Mouse (Mus musculus) stomach, embryonic 14.5 days (tissue): ENCODE data around the gene Zbtb25. TPM values are rescaled to one million over a fixed set of nuclear protein-coding genes. Genes with fewer than 3 reads are reported as not detected.

Experiments
- ATAC-seq: fragments of 200-750 bp; cut with Nextera tagmentation; 2 replicates; pipeline ENCODE4 v1.8.0; 2017; ENCODE audit warnings: low read depth, moderate TSS enrichment; ENCODE audit not compliant: insufficient number of reproducible peaks, insufficient read depth, low FRiP score
- H3K27ac ChIP-seq: fragments of 300-500 bp; sonication (generic); 2 replicates; pipeline ENCODE4 v1.5.1; 2014; ENCODE audit warnings: mild to moderate bottlenecking, low read length, moderate library complexity, mixed read lengths
- H3K27me3 ChIP-seq: fragments of 300-500 bp; sonication (generic); 2 replicates; pipeline ENCODE4 v1.6.1; 2014; ENCODE audit warnings: low read length, control low read depth, mixed read lengths; ENCODE audit not compliant: control insufficient read depth, insufficient read depth
- H3K36me3 ChIP-seq: fragments of 300-500 bp; sonication (generic); 2 replicates; pipeline ENCODE4 v1.6.1; 2014; ENCODE audit warnings: mild to moderate bottlenecking, control low read depth, low read length, moderate library complexity, mixed read lengths; ENCODE audit not compliant: control insufficient read depth, insufficient read depth
- H3K4me1 ChIP-seq: fragments of 300-500 bp; sonication (generic); 2 replicates; pipeline ENCODE4 v1.6.1; 2014; ENCODE audit warnings: low read length, control low read depth, mixed read lengths; ENCODE audit not compliant: control insufficient read depth, insufficient read depth
- H3K4me2 ChIP-seq: fragments of 300-500 bp; sonication (generic); replicated peaks from 2 replicates; pipeline ENCODE4 v1.6.1; 2014; ENCODE audit warnings: low read depth, low read length, control low read depth
- H3K4me3 ChIP-seq: fragments of 300-500 bp; sonication (generic); 2 replicates; pipeline ENCODE4 v1.5.1; 2014; ENCODE audit warnings: low read depth, low read length, control low read depth
- H3K9ac ChIP-seq: fragments of 300-500 bp; sonication (generic); replicated peaks from 2 replicates; pipeline ENCODE4 v1.6.1; 2014; ENCODE audit warnings: low read depth, mild to moderate bottlenecking, control low read depth, low read length, moderate library complexity, mixed read lengths
- H3K9me3 ChIP-seq: fragments of 300-500 bp; sonication (generic); 2 replicates; pipeline ENCODE4 v1.6.1; 2016; ENCODE audit warnings: low read depth, low read length, control low read depth; ENCODE audit not compliant: control insufficient read depth
- WGBS: fragments of 180-500 bp; shearing (Covaris S2); extraction: QIAGEN DNeasy Blood & Tissue Kit; methylation state at CpG from one replicate; pipeline ENCODE4 v1.1.7; 2014; 5-methylcytosine and 5-hydroxymethylcytosine counted together
- polyA plus RNA-seq: library from polyadenylated mRNA; unstranded; fragments of >200 nt; fragmentation: Nextera tagmentation; extraction: Ambion mirVana; gene quantifications from 2 replicates; pipeline ENCODE4 v1.2.1, GENCODE M21; 2014

The Zbtb25 gene
- polyA plus RNA-seq, 1 experiment from 2014 or later = 17.5 TPM

DNA sequence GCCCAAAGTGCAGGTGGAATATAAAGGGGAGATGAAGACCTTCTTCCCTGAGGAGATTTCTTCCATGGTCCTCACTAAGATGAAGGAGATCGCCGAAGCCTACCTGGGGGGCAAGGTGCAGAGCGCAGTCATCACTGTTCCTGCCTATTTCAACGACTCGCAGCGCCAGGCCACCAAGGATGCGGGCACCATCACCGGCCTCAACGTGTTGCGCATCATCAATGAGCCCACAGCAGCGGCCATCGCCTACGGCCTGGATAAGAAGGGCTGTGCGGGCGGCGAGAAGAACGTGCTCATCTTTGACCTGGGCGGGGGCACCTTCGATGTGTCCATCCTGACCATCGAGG is 35.4 kb upstream of the Zbtb25 start:
- Histone ChIP-seq H3K4me3 (peak overlapping the region; percentile 46), H3K27ac (no peak overlapping the region), H3K27me3 (peaks cover 19% of the 10 kb centered on the region), H3K9ac (no peak overlapping the region), H3K4me1 (peaks cover 12% of the 10 kb centered on the region; the same call in 1 of the 2 replicates), H3K9me3 (no peaks in the 10 kb centered on the region), H3K36me3 (no peaks in the 10 kb centered on the region), H3K4me2 (peak overlapping the region; percentile 95)
- no peak for ATAC-seq
- 8% methylated on average over 20 of the region's 20 CpGs for WGBS

DNA sequence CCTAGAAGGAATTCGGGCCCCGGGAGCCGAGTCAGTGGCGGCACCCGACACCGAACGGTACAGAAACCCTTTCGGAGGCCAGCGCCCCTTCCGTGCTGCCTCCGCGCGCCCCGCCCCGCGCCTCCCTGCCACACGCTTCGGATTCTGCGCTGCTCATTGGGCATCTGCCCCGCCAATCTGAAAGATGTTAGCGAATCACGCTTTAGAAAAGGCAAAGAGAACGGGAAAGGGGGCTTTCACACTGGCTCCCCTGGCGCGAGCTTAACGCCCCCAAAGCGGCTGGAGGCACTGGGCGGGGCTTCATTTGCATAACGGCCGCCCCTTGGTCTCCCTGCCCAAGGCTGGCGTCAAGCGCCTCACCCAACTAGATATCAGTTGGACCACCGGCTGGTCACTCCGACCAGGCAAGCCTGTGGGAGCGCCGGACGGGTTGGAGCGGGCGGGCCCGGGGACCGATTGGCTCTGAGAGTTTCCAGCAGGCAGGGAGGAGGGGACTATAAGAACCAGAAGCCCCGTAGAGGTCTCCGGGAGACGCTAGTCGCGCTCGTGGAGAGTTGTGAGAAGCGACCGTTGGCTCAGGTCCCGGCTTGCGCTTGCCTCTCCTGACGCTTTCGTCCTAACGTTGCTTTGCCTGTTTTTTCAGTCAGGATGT is 34.6 kb upstream of the Zbtb25 start, which contains the start of gene Hspa2:
Gene Hspa2, plus strand, starts transcription at position 291 of the 652 bp plus-strand sequence.
- no peaks in the 10 kb centered on the region for H3K36me3 ChIP-seq
- H3K27me3 ChIP-seq = peaks cover 19% of the 10 kb centered on the region
- H3K9me3 ChIP-seq = no peaks in the 10 kb centered on the region
- under 1% methylated on average over 54 of the region's 54 CpGs for WGBS
- H3K4me3 ChIP-seq = peak within 1 kb of the TSS; percentile 46
- ATAC-seq = peak; percentile 97
- peak within 1 kb of the TSS; percentile 68; the same call in 1 of the 2 replicates for H3K27ac ChIP-seq
- H3K4me2 ChIP-seq = peak within 1 kb of the TSS; percentile 95
- H3K9ac ChIP-seq = peak within 1 kb of the TSS; percentile 31
- H3K4me1 ChIP-seq = peaks cover 12% of the 10 kb centered on the region; the same call in 1 of the 2 replicates

DNA sequence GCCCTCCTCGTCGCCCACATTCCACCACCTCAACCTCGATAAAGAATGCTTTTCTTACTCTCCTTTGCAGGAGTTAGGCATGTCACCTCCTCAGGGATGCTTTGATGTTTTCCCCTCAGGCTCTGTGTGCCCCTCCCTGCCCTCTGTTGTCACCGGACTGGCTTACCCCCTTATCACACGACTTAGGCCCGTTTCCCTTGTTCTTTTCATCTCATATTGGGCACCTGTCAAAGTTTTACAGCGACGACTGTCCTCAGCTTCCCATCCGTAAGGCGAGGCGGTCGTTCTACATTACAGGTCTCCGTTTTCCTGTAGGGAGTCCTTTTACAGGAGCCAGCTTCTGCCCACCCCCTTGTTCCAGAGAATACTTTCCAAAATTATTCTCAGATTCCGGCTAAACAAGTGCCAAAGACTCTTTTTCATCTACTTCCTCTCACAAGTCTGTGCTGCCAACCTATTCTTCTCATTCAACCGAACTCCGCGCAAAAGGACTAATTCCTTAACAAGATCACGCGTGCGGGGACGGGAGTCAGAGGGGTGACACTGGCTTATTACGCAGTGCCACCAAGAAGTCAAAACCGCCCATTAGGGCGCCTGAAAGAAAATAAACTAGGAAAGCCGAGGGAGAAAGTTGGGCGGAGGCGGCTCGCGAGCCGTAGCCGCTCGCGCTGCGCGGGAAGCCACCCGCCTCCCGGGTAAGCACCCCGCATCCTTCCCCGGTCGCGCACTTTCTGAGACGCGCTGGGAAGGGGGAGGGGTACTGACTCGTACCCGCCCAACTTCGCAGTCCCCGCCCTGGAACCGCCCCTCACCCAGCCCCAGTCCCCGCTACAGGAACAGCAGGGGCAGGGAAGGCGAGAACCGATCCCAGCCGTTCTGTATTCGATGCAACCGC is 33.8 kb upstream of the Zbtb25 start:
- Histone ChIP-seq H3K9me3 (no peaks in the 10 kb centered on the region), H3K27me3 (peaks cover 19% of the 10 kb centered on the region), H3K36me3 (no peaks in the 10 kb centered on the region), H3K4me3 (peak overlapping the region; percentile 46), H3K27ac (peak overlapping the region; percentile 68; the same call in 1 of the 2 replicates), H3K4me2 (peak overlapping the region; percentile 95), H3K9ac (peak overlapping the region; percentile 31), H3K4me1 (peaks cover 12% of the 10 kb centered on the region; the same call in 1 of the 2 replicates)
- ATAC-seq = peak; percentile 88
- WGBS = 2% methylated on average over 54 of the region's 54 CpGs

DNA sequence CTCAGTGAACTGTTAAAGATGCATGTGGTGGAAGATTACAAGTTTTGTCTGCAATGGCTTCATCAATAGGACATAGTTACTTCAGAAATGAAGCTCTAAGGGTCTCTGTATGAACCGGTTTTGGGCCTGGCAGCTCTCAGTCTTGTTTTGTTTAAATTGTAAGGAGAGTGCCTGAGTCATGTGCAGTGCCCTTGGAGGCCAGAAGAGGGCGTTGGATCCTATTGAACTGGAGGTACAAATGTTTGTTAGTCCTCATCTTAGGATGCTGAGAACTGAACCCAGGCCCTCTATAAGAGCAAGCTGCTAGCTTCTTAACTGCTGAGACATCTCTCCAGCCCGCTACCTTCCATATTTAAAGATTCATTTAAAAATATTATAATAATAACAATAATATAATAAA is 32.3 kb upstream of the Zbtb25 start:
- Histone ChIP-seq H3K27me3 (peaks cover 12% of the 10 kb centered on the region), H3K9me3 (no peaks in the 10 kb centered on the region), H3K4me1 (peaks cover 12% of the 10 kb centered on the region; the same call in 1 of the 2 replicates), H3K4me2 (no peak overlapping the region), H3K36me3 (no peaks in the 10 kb centered on the region), H3K27ac (no peak overlapping the region), H3K4me3 (no peak overlapping the region), H3K9ac (no peak overlapping the region)
- 51% methylated on average over 3 of the region's 3 CpGs for WGBS
- no peak for ATAC-seq

DNA sequence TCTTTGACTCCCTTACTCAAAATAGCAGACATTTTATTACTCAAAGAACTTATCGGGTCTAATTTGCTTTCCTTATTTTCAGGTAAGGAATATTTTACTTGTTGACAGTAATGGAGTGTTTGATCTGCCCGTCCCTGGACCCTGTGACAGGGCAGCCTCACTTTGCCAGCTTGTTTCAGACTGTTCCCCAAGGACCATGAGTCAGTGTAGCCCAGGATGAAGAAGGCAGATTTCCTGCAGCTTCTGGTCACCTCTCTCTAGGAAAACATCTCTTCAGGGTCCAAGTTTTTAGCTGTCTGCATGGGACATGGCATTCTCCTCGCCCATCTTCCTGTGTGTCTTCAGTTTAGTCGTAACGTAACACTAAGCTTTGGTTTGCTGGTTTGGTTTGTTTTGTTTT is 27.9 kb upstream of the Zbtb25 start:
- no peaks in the 10 kb centered on the region for H3K9me3 ChIP-seq
- no peak overlapping the region for H3K27ac ChIP-seq
- no peak for ATAC-seq
- H3K4me2 ChIP-seq = no peak overlapping the region
- H3K4me3 ChIP-seq = no peak overlapping the region
- no peaks in the 10 kb centered on the region for H3K27me3 ChIP-seq
- no peaks in the 10 kb centered on the region for H3K4me1 ChIP-seq
- WGBS = 87% methylated on average over 5 of the region's 5 CpGs
- no peak overlapping the region for H3K9ac ChIP-seq
- no peaks in the 10 kb centered on the region; the same call in 1 of the 2 replicates for H3K36me3 ChIP-seq

DNA sequence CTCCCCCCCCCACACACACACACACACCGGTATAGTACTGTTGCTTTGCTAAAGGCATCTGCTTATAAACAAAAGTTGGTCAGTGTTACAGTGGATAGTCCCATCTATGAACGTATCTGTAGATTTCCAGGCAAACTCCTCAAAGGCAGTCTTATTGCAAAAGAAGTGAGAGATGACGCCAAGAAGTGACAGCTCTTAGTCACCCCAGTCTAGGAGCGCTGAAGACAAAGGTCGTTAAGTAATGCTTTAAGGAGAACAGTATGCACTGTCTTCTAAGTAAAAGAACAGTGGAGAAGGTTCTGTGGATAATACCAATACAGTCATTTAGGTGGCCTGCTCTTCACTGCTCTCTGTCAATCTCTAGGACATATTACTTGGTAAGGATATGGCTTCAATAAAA is 23.6 kb upstream of the Zbtb25 start:
- H3K27me3 ChIP-seq = no peaks in the 10 kb centered on the region
- WGBS = 83% methylated on average over 5 of the region's 5 CpGs
- no peak overlapping the region for H3K4me2 ChIP-seq
- peaks cover 7% of the 10 kb centered on the region; the same call in 1 of the 2 replicates for H3K36me3 ChIP-seq
- no peak for ATAC-seq
- H3K4me3 ChIP-seq = no peak overlapping the region
- no peak overlapping the region for H3K9ac ChIP-seq
- no peaks in the 10 kb centered on the region for H3K9me3 ChIP-seq
- no peaks in the 10 kb centered on the region for H3K4me1 ChIP-seq
- H3K27ac ChIP-seq = no peak overlapping the region

DNA sequence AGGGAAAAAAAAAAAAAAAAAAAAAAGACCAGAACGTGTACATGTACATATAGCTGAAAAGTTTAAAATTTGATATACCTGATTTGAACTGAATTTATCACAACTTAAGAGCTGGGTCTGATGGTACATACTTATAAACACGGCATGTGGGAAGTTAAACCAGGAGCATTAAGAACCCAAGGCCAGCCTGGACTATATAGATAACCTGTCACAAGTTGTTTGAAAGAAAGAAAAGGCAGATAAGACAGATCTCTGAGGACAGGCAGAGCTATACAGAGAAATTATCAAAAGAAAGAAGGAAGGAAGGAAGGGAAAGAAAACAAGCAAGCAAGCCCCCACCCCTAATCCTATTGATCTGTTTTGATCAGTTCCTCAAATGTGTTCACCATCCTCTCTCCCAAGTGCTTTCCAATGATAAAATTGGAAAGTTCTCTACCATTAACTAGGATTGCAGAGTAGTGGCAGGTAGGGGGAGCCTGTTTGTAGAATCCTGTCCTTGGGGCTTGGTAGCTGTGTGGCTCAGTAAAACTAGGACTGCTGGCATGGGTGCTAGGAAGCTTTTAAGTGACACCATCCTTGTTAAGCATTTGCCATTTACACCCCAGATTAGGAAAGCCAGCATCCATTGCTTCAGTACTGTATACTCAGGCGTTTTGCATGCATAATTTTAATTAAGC is 22.3 kb upstream of the Zbtb25 start:
- peaks cover 14% of the 10 kb centered on the region; the same call in 1 of the 2 replicates for H3K36me3 ChIP-seq
- no peak overlapping the region for H3K9ac ChIP-seq
- H3K4me3 ChIP-seq = no peak overlapping the region
- H3K27ac ChIP-seq = no peak overlapping the region
- no peaks in the 10 kb centered on the region for H3K4me1 ChIP-seq
- no peaks in the 10 kb centered on the region for H3K27me3 ChIP-seq
- H3K9me3 ChIP-seq = no peaks in the 10 kb centered on the region
- no peak overlapping the region for H3K4me2 ChIP-seq
- no peak for ATAC-seq
- WGBS = 67% methylated on average over 3 of the region's 3 CpGs

DNA sequence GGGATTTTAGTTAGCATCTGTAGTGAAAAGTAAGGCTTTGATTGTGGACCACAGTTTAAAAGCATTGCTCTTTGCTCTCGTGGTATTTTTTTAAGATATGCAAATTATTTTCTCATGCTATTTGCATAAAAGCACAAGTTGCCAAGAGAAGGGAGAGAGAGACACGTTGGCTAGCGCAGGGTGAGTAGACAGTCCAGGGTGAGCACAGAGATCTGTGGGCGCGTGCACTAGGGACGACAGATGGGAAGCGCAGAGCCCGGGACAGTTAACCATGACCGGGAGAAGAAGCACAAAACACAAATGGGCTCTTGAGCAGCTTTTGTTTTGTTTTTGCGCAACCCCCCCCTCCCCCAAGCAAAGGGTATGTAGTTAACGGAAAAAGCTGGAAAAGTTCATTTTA is 19.4 kb upstream of the Zbtb25 start:
- WGBS = 85% methylated on average over 11 of the region's 11 CpGs
- Histone ChIP-seq H3K4me2 (no peak overlapping the region), H3K36me3 (peaks cover 29% of the 10 kb centered on the region), H3K4me1 (no peaks in the 10 kb centered on the region), H3K4me3 (no peak overlapping the region), H3K9ac (no peak overlapping the region), H3K27ac (no peak overlapping the region), H3K9me3 (no peaks in the 10 kb centered on the region), H3K27me3 (no peaks in the 10 kb centered on the region)
- no peak for ATAC-seq
